Mouse (Mus musculus): ENCODE measurements at regions not wholly inside any gene's neighbourhood (a gene's known extent, or its start where the extent isn't known, plus 50 kb on each side); places are given as distances from the start of the nearest gene placed in this dataset.

GRCm38 (mm10) chr13:63696399-63696798, 118.6 kb upstream of the Ercc6l2 start:
- no peak for DNase-seq (ENCODE audit: low spot score in 2 of 2)

- DNase-seq (ENCODE audit: low spot score in 2 of 2), result no peak
Observed at GRCm38 (mm10) chr13:63699624-63700023, 115.4 kb upstream of the Ercc6l2 start.

- DNase-seq (ENCODE audit: low spot score in 2 of 2), result no peak
Observed at GRCm38 (mm10) chr13:63700747-63701146, 114.3 kb upstream of the Ercc6l2 start.

DNA sequence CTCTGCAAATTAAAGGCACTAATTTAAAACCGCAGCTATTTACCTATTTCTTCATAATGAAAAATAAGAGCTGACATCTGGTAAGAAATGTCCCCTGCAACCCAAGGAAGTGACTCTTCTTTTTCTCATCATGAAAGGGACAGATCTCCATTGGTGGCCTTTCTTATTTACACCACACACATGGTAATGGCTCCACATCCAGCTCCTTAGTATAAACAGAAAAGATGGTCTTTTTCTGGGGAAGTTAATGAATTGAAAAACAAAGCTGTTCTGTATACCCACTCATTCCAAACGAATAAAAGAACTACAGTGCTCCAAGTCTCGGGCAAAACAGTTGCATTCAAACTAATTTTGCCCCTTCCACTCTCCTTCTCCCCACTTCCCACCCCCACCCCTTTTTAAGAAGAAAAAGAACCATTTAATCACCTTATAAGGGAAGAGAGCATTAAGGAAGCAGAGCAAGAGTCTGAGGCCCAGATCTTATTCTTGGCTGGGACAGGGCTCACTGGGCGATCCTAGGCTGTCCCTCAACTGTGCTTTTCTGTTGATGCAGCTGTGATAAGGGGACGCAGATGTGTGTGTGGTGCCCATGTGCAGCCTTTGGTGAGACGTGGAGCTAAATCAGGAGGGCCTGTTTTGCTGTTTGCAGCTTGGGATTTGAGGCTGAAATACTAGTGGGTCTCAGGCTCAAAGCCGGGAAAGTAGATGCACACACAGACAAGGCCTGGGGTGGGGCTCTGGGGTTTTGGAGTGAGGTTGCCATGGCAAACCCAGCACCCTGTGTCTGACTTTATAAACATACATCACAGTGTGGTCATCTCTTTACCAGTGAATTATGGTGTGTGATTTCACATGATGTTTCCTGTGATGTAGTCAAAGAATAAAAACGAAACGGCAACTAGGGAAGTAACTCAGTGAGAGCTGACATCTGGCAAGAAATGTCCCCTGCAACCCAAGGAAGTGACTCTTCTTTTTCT, 113.6 kb upstream of the Ercc6l2 start:
- no peak for DNase-seq (ENCODE audit: low spot score in 2 of 2)

- no peak for DNase-seq (ENCODE audit: low spot score in 2 of 2)
Observed at GRCm38 (mm10) chr13:63708567-63708966, 106.5 kb upstream of the Ercc6l2 start.

DNA sequence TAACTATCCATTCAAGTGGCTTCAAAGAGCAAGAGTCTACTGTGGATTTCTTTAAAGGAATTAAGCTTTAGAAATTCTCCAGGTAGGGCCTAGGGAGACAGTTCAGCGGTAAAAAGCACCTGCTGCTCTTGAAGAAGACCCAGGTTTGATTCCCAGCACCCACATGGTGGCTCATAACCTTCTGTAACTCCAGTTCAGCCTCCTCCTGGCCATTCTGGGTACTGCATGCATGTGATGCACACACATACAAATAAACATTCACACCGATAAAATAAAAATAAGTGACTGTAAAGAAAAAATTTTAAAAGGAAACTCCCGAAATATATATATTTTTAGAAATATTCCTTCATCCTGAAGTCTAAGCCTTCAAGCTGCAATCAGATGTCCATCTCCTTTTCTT, 101.9 kb upstream of the Ercc6l2 start:
- no peak for DNase-seq (ENCODE audit: low spot score in 2 of 2)

DNA sequence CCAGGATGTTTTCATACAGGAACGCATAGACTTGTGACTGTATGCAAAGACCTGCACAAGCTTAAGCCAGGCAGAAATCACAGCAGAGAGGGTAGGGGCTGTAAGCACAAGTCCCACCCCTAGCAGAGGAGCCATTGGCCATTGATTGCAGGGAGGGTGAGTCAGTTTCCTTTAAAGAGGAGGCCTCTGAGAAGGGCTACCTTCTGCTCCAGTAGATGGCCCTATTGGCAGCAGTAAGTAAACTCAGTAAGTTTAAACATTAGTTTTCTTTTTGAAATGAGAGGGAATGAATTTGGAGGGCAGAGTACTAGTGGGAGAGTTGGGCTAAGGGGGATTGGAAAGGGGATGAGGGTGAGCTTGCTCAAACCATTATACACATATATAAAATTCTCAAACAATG, 98.5 kb upstream of the Ercc6l2 start:
- no peak for DNase-seq (ENCODE audit: low spot score in 2 of 2)

GRCm38 (mm10) chr13:63717249-63717648, 97.8 kb upstream of the Ercc6l2 start:
- peak in 1 of 2 experiments; percentile 4 for DNase-seq (ENCODE audit: low spot score in 2 of 2)

- DNase-seq (ENCODE audit: low spot score in 2 of 2), result no peak
Observed at GRCm38 (mm10) chr13:63718782-63719181, 96.3 kb upstream of the Ercc6l2 start.

GRCm38 (mm10) chr13:63719351-63720207, 95.5 kb upstream of the Ercc6l2 start:
- DNase-seq (ENCODE audit: low spot score in 2 of 2), result no peak

GRCm38 (mm10) chr13:63720610-63721009, 94.4 kb upstream of the Ercc6l2 start:
- no peak for DNase-seq (ENCODE audit: low spot score in 2 of 2)

DNA sequence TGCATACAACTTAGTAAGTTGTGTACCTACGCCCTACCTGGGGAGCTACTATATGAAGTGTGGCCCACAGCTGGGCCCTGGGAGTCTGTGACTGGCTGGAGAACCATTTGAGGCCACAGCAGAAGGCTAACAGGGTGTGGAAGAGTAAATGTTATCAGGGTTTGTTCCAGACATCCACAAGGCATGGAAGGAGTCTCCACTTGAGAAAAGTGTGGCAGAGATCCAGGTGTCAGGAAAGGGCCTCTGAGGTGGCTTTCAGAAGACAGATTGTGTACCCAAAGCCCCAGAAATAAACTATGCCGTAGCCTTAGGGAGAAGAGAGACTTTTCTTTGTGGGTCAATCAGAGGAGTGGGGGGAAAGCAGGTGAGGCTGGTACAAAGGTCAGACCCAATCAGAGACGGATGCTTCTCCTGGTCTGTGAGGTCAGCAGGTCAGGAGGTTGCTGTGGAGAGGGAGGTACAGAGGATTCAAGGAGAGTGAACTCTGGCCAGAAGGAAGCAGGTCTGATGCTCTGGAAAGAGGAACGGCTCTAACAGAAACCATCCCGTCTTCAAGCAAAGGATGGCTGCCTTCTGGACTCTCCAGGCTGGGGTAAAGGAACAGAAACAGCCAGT, 93.9 kb upstream of the Ercc6l2 start:
- no peak for DNase-seq (ENCODE audit: low spot score in 2 of 2)

GRCm38 (mm10) chr13:63724293-63724692, 90.7 kb upstream of the Ercc6l2 start:
- DNase-seq (ENCODE audit: low spot score in 2 of 2), result no peak

- no peak for DNase-seq (ENCODE audit: low spot score in 2 of 2)
Observed at GRCm38 (mm10) chr13:63724843-63725582, 90.0 kb upstream of the Ercc6l2 start.

- no peak for DNase-seq (ENCODE audit: low spot score in 2 of 2)
Observed at GRCm38 (mm10) chr13:63726035-63726434, 89.0 kb upstream of the Ercc6l2 start.

GRCm38 (mm10) chr13:63726509-63726908, 88.5 kb upstream of the Ercc6l2 start:
- DNase-seq (ENCODE audit: low spot score in 2 of 2), result no peak

DNA sequence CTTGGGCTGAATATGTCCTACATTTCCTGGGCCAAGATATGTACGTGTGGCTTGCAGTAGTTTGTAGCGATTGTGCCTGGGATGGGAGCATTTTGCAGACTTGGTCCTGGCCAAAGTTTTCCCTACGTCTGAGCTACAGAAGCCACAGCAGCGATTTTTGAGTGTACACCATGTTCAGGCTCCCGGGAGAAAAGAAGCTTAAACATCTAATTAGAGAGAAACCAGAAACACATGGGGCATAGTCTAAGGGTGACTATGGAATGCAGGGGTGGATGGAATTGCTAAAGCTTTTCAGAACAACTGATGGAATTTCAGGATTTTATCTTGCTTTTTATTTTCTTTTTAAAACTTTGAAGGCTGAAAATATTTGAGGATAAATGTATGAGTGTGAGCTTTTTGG, 79.3 kb upstream of the Ercc6l2 start:
- no peak for DNase-seq (ENCODE audit: low spot score in 2 of 2)

- peak in 1 of 2 experiments; percentile 10 for DNase-seq (ENCODE audit: low spot score in 2 of 2)
Observed at GRCm38 (mm10) chr13:63741879-63742278, 73.2 kb upstream of the Ercc6l2 start.

DNA sequence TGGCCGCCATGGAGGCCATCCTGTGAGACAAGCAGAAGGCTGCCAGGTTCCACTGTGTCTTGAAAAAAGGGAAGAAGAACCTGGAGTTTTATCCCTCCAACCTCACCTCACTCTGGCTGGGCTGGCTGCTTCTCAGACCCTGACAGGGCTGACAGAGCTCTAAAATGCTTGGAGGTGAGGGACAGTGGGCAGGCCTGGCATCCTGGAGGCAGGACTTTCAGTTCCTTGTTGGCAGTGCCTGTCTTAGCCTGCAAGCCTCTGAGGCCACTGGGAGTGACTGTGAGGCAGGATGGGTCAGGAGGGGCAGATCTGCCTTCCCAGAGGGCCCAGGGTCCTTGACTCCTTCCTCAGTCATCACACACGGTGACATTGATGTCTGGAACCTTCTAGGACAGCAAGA, 66.3 kb upstream of the Ercc6l2 start:
- DNase-seq (ENCODE audit: low spot score in 2 of 2), result no peak

GRCm38 (mm10) chr13:63749997-63750396, 65.0 kb upstream of the Ercc6l2 start:
- DNase-seq (ENCODE audit: low spot score in 2 of 2), result no peak

DNA sequence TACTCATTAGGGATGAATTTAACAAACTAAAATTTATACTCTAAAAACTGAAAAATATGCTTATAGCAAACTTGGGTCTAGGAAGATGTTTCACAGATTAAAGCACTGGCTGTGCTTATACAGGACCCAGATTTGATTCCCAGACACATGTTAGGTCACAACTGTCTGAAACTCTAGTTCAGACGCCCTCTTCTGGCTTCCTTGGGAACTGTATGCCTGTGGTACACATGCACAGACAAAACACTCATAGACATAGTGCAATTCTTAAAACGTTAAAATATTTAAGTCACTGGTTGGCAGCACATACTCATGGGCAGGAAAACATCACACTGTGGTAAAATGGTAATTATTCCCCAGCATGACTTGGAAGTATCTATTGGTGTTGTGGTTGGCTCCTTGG, 63.8 kb upstream of the Ercc6l2 start:
- no peak for DNase-seq (ENCODE audit: low spot score in 2 of 2)
